Mouse (Mus musculus) embryonic facial prominence, embryonic 15.5 days (tissue): ENCODE data around the gene Bbof1. TPM values are rescaled to one million over a fixed set of nuclear protein-coding genes. Genes with fewer than 3 reads are reported as not detected.

Experiments used
- ATAC-seq: fragments of 200-750 bp; cut with Nextera tagmentation; 2 replicates; pipeline ENCODE4 v1.8.0; 2017; ENCODE audit warnings: low read depth, moderate TSS enrichment; ENCODE audit not compliant: insufficient number of reproducible peaks, low FRiP score, low TSS enrichment
- H3K27ac ChIP-seq: fragments of 300-500 bp; sonication (generic); replicated peaks from 2 replicates; pipeline ENCODE4 v1.5.1; 2015; ENCODE audit warnings: mild to moderate bottlenecking, inconsistent platforms
- H3K27me3 ChIP-seq: fragments of 300-500 bp; sonication (generic); 2 replicates; pipeline ENCODE4 v1.6.1; 2015; ENCODE audit warnings: inconsistent platforms
- H3K36me3 ChIP-seq: fragments of 300-500 bp; sonication (generic); 2 replicates; pipeline ENCODE4 v1.6.1; 2015; ENCODE audit warnings: mild to moderate bottlenecking, inconsistent platforms
- H3K4me1 ChIP-seq: fragments of 300-500 bp; sonication (generic); 2 replicates; pipeline ENCODE4 v1.6.1; 2015; ENCODE audit warnings: inconsistent platforms
- H3K4me2 ChIP-seq: fragments of 300-500 bp; sonication (generic); replicated peaks from 2 replicates; pipeline ENCODE4 v1.6.1; 2015; ENCODE audit warnings: mild to moderate bottlenecking, inconsistent platforms
- H3K4me3 ChIP-seq: fragments of 300-500 bp; sonication (generic); replicated peaks from 2 replicates; pipeline ENCODE4 v1.5.1; 2015; ENCODE audit warnings: mild to moderate bottlenecking, inconsistent platforms
- H3K9ac ChIP-seq: fragments of 300-500 bp; sonication (generic); 2 replicates; pipeline ENCODE4 v1.6.1; 2015; ENCODE audit warnings: inconsistent platforms
- H3K9me3 ChIP-seq: fragments of 300-500 bp; sonication (generic); replicated peaks from 2 replicates; pipeline ENCODE4 v1.6.1; 2016; ENCODE audit warnings: inconsistent platforms
- WGBS: fragments of 180-500 bp; shearing (Covaris S2); methylation state at CpG from one replicate; pipeline ENCODE4 v1.1.7; 2015; 5-methylcytosine and 5-hydroxymethylcytosine counted together
- polyA plus RNA-seq: library from polyadenylated mRNA; unstranded; fragments of >200 nt; fragmentation: Nextera tagmentation; extraction: Ambion mirVana; gene quantifications from 2 replicates; pipeline ENCODE4 v1.2.1, GENCODE M21; 2015

The Bbof1 gene
- polyA plus RNA-seq, 1 experiment from 2014 or later, result 5.4 TPM

GRCm38 (mm10) chr12:84388097-84388496 is 20.8 kb upstream of the Bbof1 start:
- 81% methylated on average over 8 of the region's 8 CpGs for WGBS
- ATAC-seq, result no peak
- Histone ChIP-seq H3K27ac (no peak overlapping the region), H3K4me2 (no peak overlapping the region), H3K36me3 (no peaks in the 10 kb centered on the region), H3K27me3 (no peaks in the 10 kb centered on the region), H3K4me1 (no peaks in the 10 kb centered on the region), H3K9me3 (no peaks in the 10 kb centered on the region), H3K4me3 (no peak overlapping the region), H3K9ac (no peak overlapping the region)

- Histone ChIP-seq H3K9ac (no peak overlapping the region), H3K4me3 (no peak overlapping the region), H3K4me2 (no peak overlapping the region), H3K27ac (no peak overlapping the region), H3K27me3 (no peaks in the 10 kb centered on the region), H3K36me3 (no peaks in the 10 kb centered on the region), H3K9me3 (no peaks in the 10 kb centered on the region), H3K4me1 (no peaks in the 10 kb centered on the region)
- ATAC-seq, result no peak
- WGBS, result 65% methylated on average over 14 of the region's 14 CpGs
Observed at GRCm38 (mm10) chr12:84388774-84389400, 20.0 kb upstream of the Bbof1 start.

GRCm38 (mm10) chr12:84390336-84390735 is 18.5 kb upstream of the Bbof1 start:
- WGBS, result 66% methylated on average over 6 of the region's 6 CpGs
- no peak overlapping the region for H3K9ac ChIP-seq
- H3K4me3 ChIP-seq, result no peak overlapping the region
- H3K9me3 ChIP-seq, result no peaks in the 10 kb centered on the region
- ATAC-seq, result no peak
- H3K4me1 ChIP-seq, result no peaks in the 10 kb centered on the region
- no peaks in the 10 kb centered on the region for H3K27me3 ChIP-seq
- H3K4me2 ChIP-seq, result no peak overlapping the region
- no peak overlapping the region for H3K27ac ChIP-seq
- H3K36me3 ChIP-seq, result no peaks in the 10 kb centered on the region

- no peak for ATAC-seq
- WGBS, result 91% methylated on average over 4 of the region's 4 CpGs
- H3K27ac ChIP-seq, result no peak overlapping the region
- H3K9me3 ChIP-seq, result no peaks in the 10 kb centered on the region
- H3K9ac ChIP-seq, result no peak overlapping the region
- H3K4me3 ChIP-seq, result no peak overlapping the region
- no peaks in the 10 kb centered on the region for H3K27me3 ChIP-seq
- H3K4me1 ChIP-seq, result no peaks in the 10 kb centered on the region
- no peaks in the 10 kb centered on the region for H3K36me3 ChIP-seq
- no peak overlapping the region for H3K4me2 ChIP-seq
Observed at GRCm38 (mm10) chr12:84392681-84393080, 16.2 kb upstream of the Bbof1 start.

- Histone ChIP-seq H3K4me1 (no peaks in the 10 kb centered on the region), H3K4me3 (no peak overlapping the region), H3K9ac (no peak overlapping the region), H3K4me2 (no peak overlapping the region), H3K27me3 (no peaks in the 10 kb centered on the region), H3K27ac (no peak overlapping the region), H3K36me3 (no peaks in the 10 kb centered on the region), H3K9me3 (no peaks in the 10 kb centered on the region)
- WGBS, result 83% methylated on average over 5 of the region's 5 CpGs
- no peak for ATAC-seq
Observed at GRCm38 (mm10) chr12:84393847-84394246, 15.0 kb upstream of the Bbof1 start.

GRCm38 (mm10) chr12:84396947-84397679 is 11.8 kb upstream of the Bbof1 start:
- Histone ChIP-seq H3K27ac (no peak overlapping the region; the same call in 1 of the 2 replicates), H3K9me3 (no peaks in the 10 kb centered on the region), H3K4me1 (no peaks in the 10 kb centered on the region), H3K4me3 (no peak overlapping the region; the same call in 1 of the 2 replicates), H3K4me2 (no peak overlapping the region), H3K36me3 (no peaks in the 10 kb centered on the region), H3K27me3 (no peaks in the 10 kb centered on the region), H3K9ac (no peak overlapping the region)
- ATAC-seq, result peak; percentile 85
- 69% methylated on average over 14 of the region's 14 CpGs for WGBS

- H3K9ac ChIP-seq, result no peak overlapping the region
- no peaks in the 10 kb centered on the region for H3K9me3 ChIP-seq
- no peaks in the 10 kb centered on the region for H3K36me3 ChIP-seq
- H3K4me2 ChIP-seq, result no peak overlapping the region
- H3K4me3 ChIP-seq, result no peak overlapping the region
- no peaks in the 10 kb centered on the region for H3K4me1 ChIP-seq
- ATAC-seq, result no peak
- no peak overlapping the region for H3K27ac ChIP-seq
- H3K27me3 ChIP-seq, result no peaks in the 10 kb centered on the region
Observed at GRCm38 (mm10) chr12:84397685-84398084, 11.2 kb upstream of the Bbof1 start.

GRCm38 (mm10) chr12:84398629-84399028 is 10.2 kb upstream of the Bbof1 start:
- no peak for ATAC-seq
- 65% methylated on average over 5 of the region's 5 CpGs for WGBS
- no peak overlapping the region for H3K4me2 ChIP-seq

GRCm38 (mm10) chr12:84399135-84399534 is 9.7 kb upstream of the Bbof1 start:
- no peaks in the 10 kb centered on the region for H3K27me3 ChIP-seq
- H3K9me3 ChIP-seq, result no peaks in the 10 kb centered on the region
- no peaks in the 10 kb centered on the region for H3K36me3 ChIP-seq
- WGBS, result 57% methylated on average over 9 of the region's 9 CpGs
- H3K9ac ChIP-seq, result no peak overlapping the region
- no peak overlapping the region for H3K4me3 ChIP-seq
- no peak overlapping the region for H3K27ac ChIP-seq
- no peaks in the 10 kb centered on the region for H3K4me1 ChIP-seq
- H3K4me2 ChIP-seq, result no peak overlapping the region
- ATAC-seq, result no peak

More at GRCm38 (mm10) chr12:84398629-84399028, 10.2 kb upstream of the Bbof1 start:
- no peaks in the 10 kb centered on the region for H3K36me3 ChIP-seq
- no peak overlapping the region for H3K9ac ChIP-seq
- H3K27me3 ChIP-seq, result no peaks in the 10 kb centered on the region
- no peaks in the 10 kb centered on the region for H3K9me3 ChIP-seq
- no peaks in the 10 kb centered on the region for H3K4me1 ChIP-seq
- H3K27ac ChIP-seq, result no peak overlapping the region
- H3K4me3 ChIP-seq, result no peak overlapping the region

GRCm38 (mm10) chr12:84399663-84400062 is 9.2 kb upstream of the Bbof1 start:
- Histone ChIP-seq H3K4me2 (no peak overlapping the region), H3K9me3 (no peaks in the 10 kb centered on the region)
- 70% methylated on average over 9 of the region's 9 CpGs for WGBS

GRCm38 (mm10) chr12:84400068-84400467 is 8.8 kb upstream of the Bbof1 start:
- no peaks in the 10 kb centered on the region for H3K9me3 ChIP-seq
- ATAC-seq, result no peak
- H3K4me2 ChIP-seq, result no peak overlapping the region
- no peaks in the 10 kb centered on the region for H3K27me3 ChIP-seq
- H3K36me3 ChIP-seq, result no peaks in the 10 kb centered on the region
- H3K4me3 ChIP-seq, result no peak overlapping the region
- H3K4me1 ChIP-seq, result no peaks in the 10 kb centered on the region
- 77% methylated on average over 3 of the region's 3 CpGs for WGBS
- no peak overlapping the region for H3K27ac ChIP-seq
- no peak overlapping the region for H3K9ac ChIP-seq

More at GRCm38 (mm10) chr12:84399663-84400062, 9.2 kb upstream of the Bbof1 start:
- Histone ChIP-seq H3K9ac (no peak overlapping the region), H3K36me3 (no peaks in the 10 kb centered on the region), H3K4me1 (no peaks in the 10 kb centered on the region), H3K27me3 (no peaks in the 10 kb centered on the region), H3K27ac (no peak overlapping the region), H3K4me3 (no peak overlapping the region)
- no peak for ATAC-seq

- Histone ChIP-seq H3K4me3 (no peak overlapping the region), H3K9ac (no peak overlapping the region), H3K27me3 (no peaks in the 10 kb centered on the region), H3K27ac (no peak overlapping the region), H3K4me1 (no peaks in the 10 kb centered on the region), H3K36me3 (no peaks in the 10 kb centered on the region), H3K9me3 (no peaks in the 10 kb centered on the region), H3K4me2 (no peak overlapping the region)
- WGBS, result 71% methylated on average over 3 of the region's 3 CpGs
- ATAC-seq, result no peak
Observed at GRCm38 (mm10) chr12:84400653-84401052, 8.2 kb upstream of the Bbof1 start.
